Mouse (Mus musculus): ENCODE measurements around the gene Spry2. TPM values are rescaled to one million over a fixed set of nuclear protein-coding genes. Genes with fewer than 3 reads are reported as not detected.
A peak's percentile ranks its signal among the peaks of the same experiment; 100 is the strongest.

Gene Spry2
- polyA plus RNA-seq, 1 experiment from 2014 or later = 2.8 TPM

GRCm38 (mm10) chr14:105883215-105883614 lies 13.4 kb downstream of the Spry2 start:
- no peaks in the 10 kb centered on the region for H3K36me3 ChIP-seq (ENCODE audit: control insufficient read depth, insufficient read depth)
- H3K4me2 ChIP-seq (ENCODE audit: low read depth, low read length) = no peak overlapping the region
- no peak overlapping the region for H3K9ac ChIP-seq (ENCODE audit: low read depth, low read length)
- H3K9me3 ChIP-seq (replicated peaks; ENCODE audit: control insufficient read depth, low read length) = no peaks in the 10 kb centered on the region
- H3K27ac ChIP-seq (ENCODE audit: low read length) = no peak overlapping the region
- H3K4me1 ChIP-seq (ENCODE audit: control insufficient read depth, low read depth, low read length) = no peaks in the 10 kb centered on the region
- H3K4me3 ChIP-seq (ENCODE audit: low read depth, low read length) = no peak overlapping the region
- ATAC-seq (ENCODE audit: low read depth) = no peak
- no peaks in the 10 kb centered on the region for H3K27me3 ChIP-seq (ENCODE audit: control insufficient read depth, insufficient read depth, low read depth, low read length)
- WGBS (ENCODE audit: insufficient replicate concordance) = 63% methylated on average over 6 of the region's 6 CpGs

- H3K4me1 ChIP-seq (ENCODE audit: control insufficient read depth, low read depth, low read length) = no peaks in the 10 kb centered on the region
- H3K9me3 ChIP-seq (replicated peaks; ENCODE audit: control insufficient read depth, low read length) = no peaks in the 10 kb centered on the region
- ATAC-seq (ENCODE audit: low read depth) = no peak
- H3K27me3 ChIP-seq (ENCODE audit: control insufficient read depth, insufficient read depth, low read depth, low read length) = no peaks in the 10 kb centered on the region
- no peak overlapping the region for H3K4me3 ChIP-seq (ENCODE audit: low read depth, low read length)
- H3K36me3 ChIP-seq (ENCODE audit: control insufficient read depth, insufficient read depth) = no peaks in the 10 kb centered on the region
- H3K27ac ChIP-seq (ENCODE audit: low read length) = no peak overlapping the region
- H3K4me2 ChIP-seq (ENCODE audit: low read depth, low read length) = no peak overlapping the region
- H3K9ac ChIP-seq (ENCODE audit: low read depth, low read length) = no peak overlapping the region
- 66% methylated on average over 10 of the region's 10 CpGs for WGBS (ENCODE audit: insufficient replicate concordance)
Measured at GRCm38 (mm10) chr14:105878359-105878758, 18.3 kb downstream of the Spry2 start.

- Histone ChIP-seq H3K4me2 (ENCODE audit: low read depth, low read length) (no peak overlapping the region), H3K9ac (ENCODE audit: low read depth, low read length) (no peak overlapping the region), H3K36me3 (ENCODE audit: control insufficient read depth, insufficient read depth) (no peaks in the 10 kb centered on the region), H3K4me3 (ENCODE audit: low read depth, low read length) (no peak overlapping the region), H3K27me3 (ENCODE audit: control insufficient read depth, insufficient read depth, low read depth, low read length) (no peaks in the 10 kb centered on the region), H3K27ac (ENCODE audit: low read length) (no peak overlapping the region), H3K9me3 (replicated peaks; ENCODE audit: control insufficient read depth, low read length) (no peaks in the 10 kb centered on the region), H3K4me1 (ENCODE audit: control insufficient read depth, low read depth, low read length) (no peaks in the 10 kb centered on the region)
- no peak for ATAC-seq (ENCODE audit: low read depth)
- 82% methylated on average over 7 of the region's 7 CpGs for WGBS (ENCODE audit: insufficient replicate concordance)
Measured at GRCm38 (mm10) chr14:105876375-105876774, 20.2 kb downstream of the Spry2 start.

DNA sequence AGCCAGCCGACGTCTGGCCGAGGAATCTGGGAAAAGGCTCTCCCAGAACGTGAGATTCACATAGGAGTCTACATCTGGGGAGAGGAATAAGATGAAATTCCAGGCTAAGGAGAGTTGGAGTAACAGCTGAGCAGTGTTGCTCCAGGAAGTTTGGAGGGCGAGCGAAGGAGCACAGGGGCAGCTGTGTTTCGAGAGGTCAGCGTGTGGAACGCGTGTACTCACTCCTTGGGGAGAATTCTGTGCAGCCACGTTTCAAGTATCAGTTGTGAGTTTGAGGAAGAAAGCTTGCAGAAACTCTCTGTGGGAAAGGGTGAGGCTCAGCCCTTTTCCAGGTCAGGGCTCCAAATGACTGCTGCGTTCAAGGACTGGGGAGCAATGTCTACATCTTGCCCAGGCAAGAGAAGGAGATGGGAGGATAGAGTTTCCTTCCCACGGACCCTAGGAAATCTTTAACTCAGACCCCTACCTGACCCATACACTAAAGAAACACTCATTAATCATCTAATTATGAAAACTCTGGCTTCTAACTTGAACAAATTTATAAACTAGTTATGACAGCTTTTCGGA lies 26.2 kb downstream of the Spry2 start:
- H3K36me3 ChIP-seq (ENCODE audit: control insufficient read depth, insufficient read depth) = no peaks in the 10 kb centered on the region
- no peaks in the 10 kb centered on the region for H3K4me1 ChIP-seq (ENCODE audit: control insufficient read depth, low read depth, low read length)
- H3K27ac ChIP-seq (ENCODE audit: low read length) = no peak overlapping the region
- H3K27me3 ChIP-seq (ENCODE audit: control insufficient read depth, insufficient read depth, low read depth, low read length) = no peaks in the 10 kb centered on the region
- H3K9ac ChIP-seq (ENCODE audit: low read depth, low read length) = no peak overlapping the region
- 67% methylated on average over 14 of the region's 14 CpGs for WGBS (ENCODE audit: insufficient replicate concordance)
- H3K4me2 ChIP-seq (ENCODE audit: low read depth, low read length) = no peak overlapping the region
- ATAC-seq (ENCODE audit: low read depth) = no peak
- H3K4me3 ChIP-seq (ENCODE audit: low read depth, low read length) = no peak overlapping the region
- H3K9me3 ChIP-seq (replicated peaks; ENCODE audit: control insufficient read depth, low read length) = no peaks in the 10 kb centered on the region

DNA sequence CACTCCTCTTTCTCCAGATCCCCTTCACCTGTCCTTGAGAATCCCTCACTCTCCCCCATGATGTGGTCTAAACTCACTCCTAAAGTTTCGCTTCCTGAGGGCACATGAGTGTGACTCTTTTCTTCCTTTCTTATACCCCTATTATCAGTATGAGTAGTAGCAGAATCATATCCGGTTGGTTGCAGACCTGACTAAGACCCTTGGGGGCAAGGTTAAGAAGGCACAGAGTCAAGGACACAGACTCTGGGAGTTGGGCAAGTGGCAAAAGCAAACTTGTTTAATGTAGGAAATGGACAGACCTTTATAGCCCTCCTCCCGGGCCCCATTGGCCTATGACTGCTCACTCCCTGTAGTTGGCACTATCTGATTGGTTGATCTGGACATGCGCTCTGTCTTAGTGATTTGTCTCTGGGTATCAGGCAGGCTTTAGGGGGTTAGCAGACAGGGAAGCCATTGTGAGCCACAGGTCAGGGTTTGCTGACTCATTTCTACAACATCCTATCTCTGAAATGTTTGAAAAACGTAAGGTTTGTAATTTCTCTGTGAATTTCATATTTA lies 31.2 kb downstream of the Spry2 start:
- Histone ChIP-seq H3K4me2 (ENCODE audit: low read depth, low read length) (no peak overlapping the region), H3K27ac (ENCODE audit: low read length) (no peak overlapping the region), H3K9me3 (replicated peaks; ENCODE audit: control insufficient read depth, low read length) (no peaks in the 10 kb centered on the region), H3K36me3 (ENCODE audit: control insufficient read depth, insufficient read depth) (no peaks in the 10 kb centered on the region), H3K9ac (ENCODE audit: low read depth, low read length) (no peak overlapping the region), H3K4me1 (ENCODE audit: control insufficient read depth, low read depth, low read length) (no peaks in the 10 kb centered on the region), H3K27me3 (ENCODE audit: control insufficient read depth, insufficient read depth, low read depth, low read length) (no peaks in the 10 kb centered on the region), H3K4me3 (ENCODE audit: low read depth, low read length) (no peak overlapping the region)
- 62% methylated on average over 5 of the region's 5 CpGs for WGBS (ENCODE audit: insufficient replicate concordance)
- no peak for ATAC-seq (ENCODE audit: low read depth)

DNA sequence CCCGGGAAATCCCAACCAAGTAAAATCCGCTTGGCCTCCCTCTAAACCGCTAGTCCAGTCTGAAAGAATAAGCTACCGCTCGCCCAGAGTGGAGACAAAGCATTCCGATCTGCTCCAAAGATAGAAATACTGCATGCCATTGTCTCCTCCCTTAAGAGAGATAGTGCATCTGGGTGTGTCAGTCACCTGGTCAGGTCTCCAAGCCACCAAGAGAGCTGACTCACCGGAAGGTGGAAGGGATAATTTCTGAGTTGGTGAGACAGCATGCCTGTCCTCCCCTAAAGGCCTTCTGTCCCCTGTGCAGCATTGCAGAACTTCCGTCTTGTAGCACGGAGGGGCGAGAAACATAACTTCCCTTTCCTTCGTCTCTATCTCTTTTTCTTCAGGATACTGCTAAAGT lies 34.4 kb downstream of the Spry2 start:
- Histone ChIP-seq H3K9me3 (replicated peaks; ENCODE audit: control insufficient read depth, low read length) (no peaks in the 10 kb centered on the region), H3K27ac (ENCODE audit: low read length) (no peak overlapping the region), H3K4me2 (ENCODE audit: low read depth, low read length) (no peak overlapping the region), H3K9ac (ENCODE audit: low read depth, low read length) (no peak overlapping the region), H3K4me1 (ENCODE audit: control insufficient read depth, low read depth, low read length) (no peaks in the 10 kb centered on the region), H3K36me3 (ENCODE audit: control insufficient read depth, insufficient read depth) (no peaks in the 10 kb centered on the region), H3K4me3 (ENCODE audit: low read depth, low read length) (no peak overlapping the region), H3K27me3 (ENCODE audit: control insufficient read depth, insufficient read depth, low read depth, low read length) (no peaks in the 10 kb centered on the region)
- WGBS (ENCODE audit: insufficient replicate concordance) = 48% methylated on average over 11 of the region's 11 CpGs
- no peak for ATAC-seq (ENCODE audit: low read depth)

DNA sequence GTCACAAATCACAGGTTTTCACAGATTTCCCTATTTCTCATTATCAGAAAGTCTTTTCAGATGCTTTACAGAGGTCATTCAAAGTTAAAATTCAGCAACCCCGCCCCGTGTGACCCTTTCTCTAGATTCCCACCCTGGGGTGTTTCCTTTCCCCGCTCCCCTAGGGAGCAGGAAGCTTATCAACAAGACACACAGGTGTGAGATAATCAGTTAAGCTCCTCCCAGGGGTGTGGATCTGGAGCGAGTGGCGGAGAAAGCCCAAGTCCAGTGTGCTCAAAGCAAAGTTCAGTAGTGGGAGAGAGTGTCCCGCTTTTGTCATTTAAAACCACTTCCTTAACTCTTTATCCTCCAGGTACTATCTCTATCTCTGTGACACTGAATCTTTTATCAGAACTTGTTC lies 35.7 kb downstream of the Spry2 start:
- Histone ChIP-seq H3K27me3 (ENCODE audit: control insufficient read depth, insufficient read depth, low read depth, low read length) (no peaks in the 10 kb centered on the region), H3K4me2 (ENCODE audit: low read depth, low read length) (no peak overlapping the region), H3K4me3 (ENCODE audit: low read depth, low read length) (no peak overlapping the region), H3K36me3 (ENCODE audit: control insufficient read depth, insufficient read depth) (no peaks in the 10 kb centered on the region), H3K27ac (ENCODE audit: low read length) (no peak overlapping the region), H3K4me1 (ENCODE audit: control insufficient read depth, low read depth, low read length) (no peaks in the 10 kb centered on the region), H3K9ac (ENCODE audit: low read depth, low read length) (no peak overlapping the region), H3K9me3 (replicated peaks; ENCODE audit: control insufficient read depth, low read length) (no peaks in the 10 kb centered on the region)
- WGBS (ENCODE audit: insufficient replicate concordance) = 29% methylated on average over 6 of the region's 6 CpGs
- ATAC-seq (ENCODE audit: low read depth) = peak; percentile 59

DNA sequence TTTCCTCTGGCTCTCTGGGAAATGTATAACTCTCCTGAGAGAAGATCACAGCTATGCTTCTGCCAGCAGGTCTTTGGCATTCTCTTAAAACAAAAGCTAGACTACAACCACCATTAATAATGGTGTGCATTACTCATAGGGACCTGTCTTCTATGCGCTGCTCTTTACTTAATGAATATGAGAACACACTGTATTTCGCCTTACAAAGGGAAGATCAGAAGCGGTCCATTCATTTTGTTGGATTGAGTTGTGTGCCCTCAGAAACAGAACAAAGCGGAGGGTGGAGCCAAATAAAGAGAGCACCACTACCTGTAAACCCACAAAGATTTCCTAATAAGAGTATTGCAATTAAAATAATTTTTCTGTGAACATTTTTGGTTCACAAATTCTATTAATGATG lies 36.3 kb downstream of the Spry2 start:
- Histone ChIP-seq H3K4me2 (ENCODE audit: low read depth, low read length) (no peak overlapping the region), H3K27ac (ENCODE audit: low read length) (no peak overlapping the region), H3K36me3 (ENCODE audit: control insufficient read depth, insufficient read depth) (no peaks in the 10 kb centered on the region), H3K9ac (ENCODE audit: low read depth, low read length) (no peak overlapping the region), H3K27me3 (ENCODE audit: control insufficient read depth, insufficient read depth, low read depth, low read length) (no peaks in the 10 kb centered on the region), H3K4me3 (ENCODE audit: low read depth, low read length) (no peak overlapping the region), H3K4me1 (ENCODE audit: control insufficient read depth, low read depth, low read length) (no peaks in the 10 kb centered on the region), H3K9me3 (replicated peaks; ENCODE audit: control insufficient read depth, low read length) (no peaks in the 10 kb centered on the region)
- no peak for ATAC-seq (ENCODE audit: low read depth)
- WGBS (ENCODE audit: insufficient replicate concordance) = 71% methylated on average over 4 of the region's 4 CpGs

DNA sequence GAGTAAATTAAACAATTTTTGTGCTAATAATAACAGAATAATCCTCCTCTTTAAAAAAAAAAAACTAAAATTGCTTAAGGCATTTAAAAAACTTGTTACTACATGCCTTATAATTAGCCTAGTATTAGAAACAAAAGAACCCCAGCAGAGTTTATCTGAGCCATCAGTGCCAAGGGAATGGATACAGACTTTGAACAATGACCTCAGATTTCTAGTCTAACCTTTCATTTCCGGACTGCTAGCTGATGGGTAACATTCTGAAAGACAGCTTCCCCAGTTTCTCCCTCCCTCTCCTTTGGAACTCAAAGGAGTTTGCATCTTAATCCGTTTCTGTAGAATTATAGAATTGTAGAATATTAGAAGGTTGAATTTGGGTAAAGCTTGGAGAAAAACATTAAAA lies 36.7 kb downstream of the Spry2 start:
- H3K9me3 ChIP-seq (replicated peaks; ENCODE audit: control insufficient read depth, low read length) = no peaks in the 10 kb centered on the region
- H3K4me3 ChIP-seq (ENCODE audit: low read depth, low read length) = no peak overlapping the region
- no peaks in the 10 kb centered on the region for H3K27me3 ChIP-seq (ENCODE audit: control insufficient read depth, insufficient read depth, low read depth, low read length)
- no peak overlapping the region for H3K9ac ChIP-seq (ENCODE audit: low read depth, low read length)
- H3K27ac ChIP-seq (ENCODE audit: low read length) = no peak overlapping the region
- no peak overlapping the region for H3K4me2 ChIP-seq (ENCODE audit: low read depth, low read length)
- no peak for ATAC-seq (ENCODE audit: low read depth)
- no peaks in the 10 kb centered on the region for H3K4me1 ChIP-seq (ENCODE audit: control insufficient read depth, low read depth, low read length)
- no peaks in the 10 kb centered on the region for H3K36me3 ChIP-seq (ENCODE audit: control insufficient read depth, insufficient read depth)
- WGBS (ENCODE audit: insufficient replicate concordance) = 25% methylated on average over 2 of the region's 2 CpGs
